Mouse (Mus musculus): Measurements from ENCODE around the gene Ubtf. TPM values are rescaled to one million over a fixed set of nuclear protein-coding genes. Genes with fewer than 3 reads are reported as not detected.

Gene Ubtf
- polyA plus RNA-seq, 1 experiment, result 8.9 TPM

GRCm38 (mm10) chr11:102327839-102328238 lies 8.3 kb upstream of the Ubtf start:
- peaks cover 2% of the 10 kb centered on the region for H3K4me1 ChIP-seq (ENCODE audit: control insufficient read depth, insufficient read depth, low read length)
- no peak overlapping the region for H3K27ac ChIP-seq (ENCODE audit: control insufficient read depth, insufficient read depth, low read depth, low read length)
- H3K36me3 ChIP-seq (ENCODE audit: control insufficient read depth, insufficient read depth, low read length), result no peaks in the 10 kb centered on the region
- no peak overlapping the region for H3K4me3 ChIP-seq (ENCODE audit: control insufficient read depth, low read depth, low read length)
- TF ChIP-seq CTCF (IDR thresholded peaks at IDR 0.05; ENCODE audit: control insufficient read depth, insufficient read depth, insufficient replicate concordance, low read depth, low read length), result no peak
- no peaks in the 10 kb centered on the region for H3K27me3 ChIP-seq (ENCODE audit: control insufficient read depth, insufficient read depth, low read length)

GRCm38 (mm10) chr11:102327250-102327649 lies 7.7 kb upstream of the Ubtf start:
- Histone ChIP-seq H3K36me3 (ENCODE audit: control insufficient read depth, insufficient read depth, low read length) (no peaks in the 10 kb centered on the region), H3K4me1 (ENCODE audit: control insufficient read depth, insufficient read depth, low read length) (peaks cover 3% of the 10 kb centered on the region), H3K27me3 (ENCODE audit: control insufficient read depth, insufficient read depth, low read length) (no peaks in the 10 kb centered on the region), H3K27ac (ENCODE audit: control insufficient read depth, insufficient read depth, low read depth, low read length) (no peak overlapping the region), H3K4me3 (ENCODE audit: control insufficient read depth, low read depth, low read length) (no peak overlapping the region)
- TF ChIP-seq POLR2A (IDR thresholded peaks at IDR 0.05; ENCODE audit: control insufficient read depth, low read depth, low read length) (no peak), CTCF (IDR thresholded peaks at IDR 0.05; ENCODE audit: control insufficient read depth, insufficient read depth, insufficient replicate concordance, low read depth, low read length) (no peak)

GRCm38 (mm10) chr11:102323516-102323915 lies 4.0 kb upstream of the Ubtf start:
- Histone ChIP-seq H3K27me3 (ENCODE audit: control insufficient read depth, insufficient read depth, low read length) (peaks cover 2% of the 10 kb centered on the region; the same call in 1 of the 2 replicates), H3K36me3 (ENCODE audit: control insufficient read depth, insufficient read depth, low read length) (no peaks in the 10 kb centered on the region), H3K4me1 (ENCODE audit: control insufficient read depth, insufficient read depth, low read length) (peaks cover 8% of the 10 kb centered on the region), H3K27ac (ENCODE audit: control insufficient read depth, insufficient read depth, low read depth, low read length) (no peak overlapping the region), H3K4me3 (ENCODE audit: control insufficient read depth, low read depth, low read length) (peak overlapping the region; percentile 9)
- no peak for TF ChIP-seq CTCF (IDR thresholded peaks at IDR 0.05; ENCODE audit: control insufficient read depth, insufficient read depth, insufficient replicate concordance, low read depth, low read length)
- TF ChIP-seq POLR2A (IDR thresholded peaks at IDR 0.05; ENCODE audit: control insufficient read depth, low read depth, low read length), result no peak

GRCm38 (mm10) chr11:102321931-102322330 lies 2.4 kb upstream of the Ubtf start:
- Histone ChIP-seq H3K27me3 (ENCODE audit: control insufficient read depth, insufficient read depth, low read length) (peaks cover 2% of the 10 kb centered on the region; the same call in 1 of the 2 replicates), H3K4me1 (ENCODE audit: control insufficient read depth, insufficient read depth, low read length) (peaks cover 12% of the 10 kb centered on the region), H3K27ac (ENCODE audit: control insufficient read depth, insufficient read depth, low read depth, low read length) (no peak overlapping the region), H3K36me3 (ENCODE audit: control insufficient read depth, insufficient read depth, low read length) (no peaks in the 10 kb centered on the region), H3K4me3 (ENCODE audit: control insufficient read depth, low read depth, low read length) (peak overlapping the region; percentile 55)
- TF ChIP-seq POLR2A (IDR thresholded peaks at IDR 0.05; ENCODE audit: control insufficient read depth, low read depth, low read length) (no peak), CTCF (IDR thresholded peaks at IDR 0.05; ENCODE audit: control insufficient read depth, insufficient read depth, insufficient replicate concordance, low read depth, low read length) (no peak)

GRCm38 (mm10) chr11:102320686-102321005 lies 1.1 kb upstream of the Ubtf start:
- Histone ChIP-seq H3K36me3 (ENCODE audit: control insufficient read depth, insufficient read depth, low read length) (no peaks in the 10 kb centered on the region), H3K27me3 (ENCODE audit: control insufficient read depth, insufficient read depth, low read length) (peaks cover 2% of the 10 kb centered on the region; the same call in 1 of the 2 replicates), H3K27ac (ENCODE audit: control insufficient read depth, insufficient read depth, low read depth, low read length) (peak overlapping the region; percentile 73), H3K4me3 (ENCODE audit: control insufficient read depth, low read depth, low read length) (peak overlapping the region; percentile 67), H3K4me1 (ENCODE audit: control insufficient read depth, insufficient read depth, low read length) (peaks cover 18% of the 10 kb centered on the region)
- TF ChIP-seq CTCF (IDR thresholded peaks at IDR 0.05; ENCODE audit: control insufficient read depth, insufficient read depth, insufficient replicate concordance, low read depth, low read length), result no peak
- TF ChIP-seq POLR2A (IDR thresholded peaks at IDR 0.05; ENCODE audit: control insufficient read depth, low read depth, low read length), result no peak; the same call in 1 of the 2 replicates

- no peak for TF ChIP-seq CTCF (IDR thresholded peaks at IDR 0.05; ENCODE audit: control insufficient read depth, insufficient read depth, insufficient replicate concordance, low read depth, low read length)
- TF ChIP-seq POLR2A (IDR thresholded peaks at IDR 0.05; ENCODE audit: control insufficient read depth, low read depth, low read length), result peak; percentile 45
- H3K27ac ChIP-seq (ENCODE audit: control insufficient read depth, insufficient read depth, low read depth, low read length), result peak overlapping the region; percentile 73
Observed at GRCm38 (mm10) chr11:102319941-102320685, 571 bp upstream of the Ubtf start.

GRCm38 (mm10) chr11:102318576-102319409 lies 749 bp downstream of the Ubtf start:
- Histone ChIP-seq H3K27ac (ENCODE audit: control insufficient read depth, insufficient read depth, low read depth, low read length) (peak overlapping the region; percentile 93), H3K4me1 (ENCODE audit: control insufficient read depth, insufficient read depth, low read length) (peaks cover 18% of the 10 kb centered on the region), H3K27me3 (ENCODE audit: control insufficient read depth, insufficient read depth, low read length) (peaks cover 2% of the 10 kb centered on the region; the same call in 1 of the 2 replicates), H3K4me3 (ENCODE audit: control insufficient read depth, low read depth, low read length) (peak overlapping the region; percentile 92), H3K36me3 (ENCODE audit: control insufficient read depth, insufficient read depth, low read length) (no peaks in the 10 kb centered on the region)
- TF ChIP-seq POLR2A (IDR thresholded peaks at IDR 0.05; ENCODE audit: control insufficient read depth, low read depth, low read length), result no peak
- TF ChIP-seq CTCF (IDR thresholded peaks at IDR 0.05; ENCODE audit: control insufficient read depth, insufficient read depth, insufficient replicate concordance, low read depth, low read length), result no peak

More at GRCm38 (mm10) chr11:102319941-102320685, 571 bp upstream of the Ubtf start:
- peaks cover 2% of the 10 kb centered on the region; the same call in 1 of the 2 replicates for H3K27me3 ChIP-seq (ENCODE audit: control insufficient read depth, insufficient read depth, low read length)
- H3K4me3 ChIP-seq (ENCODE audit: control insufficient read depth, low read depth, low read length), result peak overlapping the region; percentile 67
- H3K4me1 ChIP-seq (ENCODE audit: control insufficient read depth, insufficient read depth, low read length), result peaks cover 18% of the 10 kb centered on the region
- no peaks in the 10 kb centered on the region for H3K36me3 ChIP-seq (ENCODE audit: control insufficient read depth, insufficient read depth, low read length)
